Mouse (Mus musculus): Measurements from ENCODE around the gene Fam98c. TPM values are rescaled to one million over a fixed set of nuclear protein-coding genes. Genes with fewer than 3 reads are reported as not detected.
A peak's percentile ranks its signal among the peaks of the same experiment; 100 is the strongest.

Gene Fam98c
- polyA plus RNA-seq, 1 experiment from 2014 or later = 16.5 TPM

DNA sequence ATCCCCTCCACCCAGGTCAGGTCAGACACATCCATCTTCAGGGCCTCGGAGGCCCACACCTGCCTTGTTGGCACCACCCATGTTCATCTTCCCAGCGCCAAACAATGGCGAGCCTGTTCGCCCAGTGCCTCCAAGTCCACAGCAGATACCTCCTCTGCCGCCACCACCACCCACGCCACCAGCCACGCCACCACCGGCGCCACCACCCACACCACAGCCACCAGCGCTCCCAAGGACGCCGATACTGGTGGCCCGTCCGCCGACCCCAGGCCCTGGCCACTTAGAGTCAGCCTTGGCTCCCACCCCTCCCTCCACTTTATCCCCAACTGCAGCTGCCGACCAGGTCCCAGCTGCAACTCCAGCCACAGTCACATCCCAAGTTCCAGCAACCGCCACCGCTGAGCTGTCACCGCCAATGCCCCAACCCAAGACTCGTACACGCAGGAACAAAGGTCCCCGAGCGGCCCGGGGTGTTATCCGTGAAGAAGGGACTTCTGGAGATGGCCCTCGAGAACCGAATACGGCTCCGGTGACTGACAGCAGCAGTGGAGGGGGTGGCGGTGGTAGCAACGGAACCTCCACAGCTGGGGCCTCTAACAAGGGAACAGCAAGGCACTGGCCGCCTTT lies 16.5 kb upstream of the Fam98c start:
- Histone ChIP-seq H3K27me3 (replicated peaks; ENCODE audit: control insufficient read depth, insufficient read depth, low read length) (peaks cover 42% of the 10 kb centered on the region), H3K4me1 (ENCODE audit: control insufficient read depth, insufficient read depth, low read length) (peaks cover 16% of the 10 kb centered on the region), H3K36me3 (ENCODE audit: control insufficient read depth, insufficient read depth, low read length) (peaks cover 49% of the 10 kb centered on the region), H3K4me2 (ENCODE audit: low read depth, low read length) (no peak overlapping the region), H3K27ac (replicated peaks; ENCODE audit: low read depth, low read length) (no peak overlapping the region), H3K9me3 (ENCODE audit: control insufficient read depth, low read length) (no peaks in the 10 kb centered on the region), H3K4me3 (ENCODE audit: low read depth, low read length) (peak overlapping the region; percentile 59; the same call in 1 of the 2 replicates), H3K9ac (ENCODE audit: low read depth, low read length) (no peak overlapping the region)
- ATAC-seq (ENCODE audit: low read depth) (no peak), DNase-seq (ENCODE audit: low spot score) (no peak)
- WGBS = 32% methylated on average over 21 of the region's 32 CpGs

DNA sequence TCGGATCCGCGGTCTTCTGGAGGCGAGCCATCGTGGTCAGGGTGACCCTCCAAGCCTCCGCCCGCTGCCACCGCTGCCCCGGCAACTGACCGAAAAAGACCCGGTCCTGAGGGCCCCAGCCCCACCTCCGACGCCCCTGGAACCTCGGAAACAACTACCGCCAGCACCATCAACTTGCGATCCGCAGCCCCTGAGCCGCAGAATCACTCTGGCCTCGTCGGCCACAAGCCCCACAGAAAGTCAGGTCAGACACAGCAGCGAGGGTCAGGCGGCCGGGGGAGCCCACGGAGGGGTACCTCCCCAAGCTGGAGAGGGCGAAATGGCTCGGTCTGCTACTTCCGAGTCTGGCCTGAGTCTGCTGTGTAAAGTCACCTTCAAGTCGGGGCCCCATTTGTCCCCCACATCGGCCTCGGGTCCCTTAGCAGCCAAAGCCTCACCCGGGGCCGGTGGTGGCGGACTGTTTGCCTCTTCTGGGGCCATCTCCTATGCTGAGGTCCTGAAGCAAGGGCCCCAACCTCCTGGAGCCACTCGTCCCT lies 15.6 kb upstream of the Fam98c start:
- H3K4me2 ChIP-seq (ENCODE audit: low read depth, low read length) = peak overlapping the region; percentile 78
- H3K4me3 ChIP-seq (ENCODE audit: low read depth, low read length) = peak overlapping the region; percentile 59
- H3K36me3 ChIP-seq (ENCODE audit: control insufficient read depth, insufficient read depth, low read length) = peaks cover 42% of the 10 kb centered on the region
- H3K9me3 ChIP-seq (ENCODE audit: control insufficient read depth, low read length) = no peaks in the 10 kb centered on the region
- peaks cover 16% of the 10 kb centered on the region for H3K4me1 ChIP-seq (ENCODE audit: control insufficient read depth, insufficient read depth, low read length)
- no peak overlapping the region for H3K27ac ChIP-seq (replicated peaks; ENCODE audit: low read depth, low read length)
- H3K9ac ChIP-seq (ENCODE audit: low read depth, low read length) = peak overlapping the region; percentile 61
- no peak for DNase-seq (ENCODE audit: low spot score)
- ATAC-seq (ENCODE audit: low read depth) = no peak
- peaks cover 42% of the 10 kb centered on the region for H3K27me3 ChIP-seq (replicated peaks; ENCODE audit: control insufficient read depth, insufficient read depth, low read length)
- WGBS = 9% methylated on average over 18 of the region's 34 CpGs

DNA sequence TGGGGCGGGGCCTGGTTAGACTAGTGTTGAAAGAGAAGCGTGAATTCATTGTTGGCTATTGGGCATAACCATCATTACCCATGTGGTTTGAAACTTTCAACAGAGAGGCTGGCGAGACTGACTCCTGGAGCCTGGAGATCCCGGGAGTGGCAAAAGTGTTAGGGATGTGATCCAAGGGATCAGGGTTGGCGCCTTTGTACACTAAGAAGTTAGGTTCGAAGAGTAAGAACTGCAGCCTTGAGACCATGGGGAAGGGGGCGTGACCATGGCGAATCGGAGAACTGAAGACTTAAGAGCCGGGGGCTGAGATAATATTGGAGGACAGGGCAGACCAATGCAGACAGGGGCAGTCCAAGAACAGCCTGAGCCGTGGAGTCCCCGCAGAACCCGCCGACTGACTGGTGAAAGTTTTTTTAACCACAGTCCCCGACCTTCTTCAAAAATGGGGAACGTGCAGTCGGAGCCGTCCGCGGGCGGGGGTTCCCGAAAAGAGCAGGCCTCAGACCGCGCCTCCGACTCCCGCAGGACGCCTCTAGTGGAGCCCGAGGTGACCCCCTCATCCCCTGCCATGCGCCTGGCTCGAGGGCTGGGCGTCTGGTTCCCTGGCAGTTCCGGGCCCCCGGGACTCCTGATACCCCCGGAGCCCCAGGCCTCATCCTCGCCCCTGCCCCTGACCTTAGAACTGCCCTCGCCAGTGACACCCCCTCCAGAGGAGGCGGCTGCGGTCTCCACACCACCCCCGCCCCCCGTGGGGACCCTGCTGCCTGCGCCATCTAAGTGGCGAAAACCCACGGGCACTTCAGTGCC lies 14.9 kb upstream of the Fam98c start:
- H3K27me3 ChIP-seq (replicated peaks; ENCODE audit: control insufficient read depth, insufficient read depth, low read length) = peaks cover 42% of the 10 kb centered on the region
- DNase-seq (ENCODE audit: low spot score) = peak; percentile 50

DNA sequence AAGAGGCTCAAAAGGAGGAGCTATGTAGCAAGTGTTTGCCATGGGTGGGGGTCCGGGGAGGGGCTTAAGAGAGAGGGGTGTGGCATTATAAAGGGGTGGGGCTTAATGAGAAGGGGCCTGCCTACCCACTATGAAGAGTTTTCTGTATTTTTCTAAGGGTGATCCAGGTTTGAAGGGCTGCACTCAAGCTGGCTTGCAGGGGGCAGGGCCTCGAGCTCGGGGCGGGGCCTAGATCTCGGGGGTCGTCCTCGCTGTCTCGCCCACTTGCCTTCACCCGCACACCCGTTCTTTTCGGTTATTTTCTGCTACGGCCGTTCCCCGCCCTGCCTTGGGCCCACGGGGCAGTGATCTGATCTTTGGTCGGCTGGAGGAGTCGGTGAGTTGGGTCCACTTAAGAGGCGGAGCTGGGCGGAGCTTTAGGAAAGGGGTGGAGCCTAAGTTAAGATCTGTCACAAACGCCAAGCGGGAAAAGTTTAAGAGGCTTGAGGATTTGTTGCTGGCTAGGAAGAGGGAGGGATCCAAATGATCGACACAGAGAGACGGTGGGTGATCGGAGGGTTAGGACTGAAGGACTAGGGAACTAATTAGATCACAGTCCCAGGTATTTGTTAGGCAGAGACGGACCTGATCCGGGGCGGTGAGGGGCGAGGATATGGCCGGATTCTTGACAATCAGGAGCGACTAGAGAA lies 14.2 kb upstream of the Fam98c start, which contains the start of the genes Ggn and Spred3:
Ggn (plus strand) TSS at position 145 of the 689 bp plus-strand sequence.
Spred3 (minus strand) TSS at position 346 of the 689 bp plus-strand sequence.
- Histone ChIP-seq H3K27ac (replicated peaks; ENCODE audit: low read depth, low read length) (peak within 1 kb of the TSS; percentile 49; the same call in 1 of the 2 replicates), H3K9ac (ENCODE audit: low read depth, low read length) (peak within 1 kb of the TSS; percentile 61), H3K36me3 (ENCODE audit: control insufficient read depth, insufficient read depth, low read length) (peaks cover 28% of the 10 kb centered on the region), H3K27me3 (replicated peaks; ENCODE audit: control insufficient read depth, insufficient read depth, low read length) (peaks cover 42% of the 10 kb centered on the region), H3K4me1 (ENCODE audit: control insufficient read depth, insufficient read depth, low read length) (peaks cover 16% of the 10 kb centered on the region), H3K4me3 (ENCODE audit: low read depth, low read length) (peak within 1 kb of the TSS; percentile 59), H3K9me3 (ENCODE audit: control insufficient read depth, low read length) (no peaks in the 10 kb centered on the region), H3K4me2 (ENCODE audit: low read depth, low read length) (peak within 1 kb of the TSS; percentile 78)
- 1% methylated on average over 30 of the region's 30 CpGs for WGBS
- ATAC-seq (ENCODE audit: low read depth) (peak; percentile 76), DNase-seq (ENCODE audit: low spot score) (peak; percentile 88)

More for the DNA sequence above, 14.9 kb upstream of the Fam98c start:
- Histone ChIP-seq H3K9me3 (ENCODE audit: control insufficient read depth, low read length) (no peaks in the 10 kb centered on the region), H3K4me1 (ENCODE audit: control insufficient read depth, insufficient read depth, low read length) (peaks cover 16% of the 10 kb centered on the region), H3K9ac (ENCODE audit: low read depth, low read length) (peak overlapping the region; percentile 61), H3K4me3 (ENCODE audit: low read depth, low read length) (peak overlapping the region; percentile 59), H3K36me3 (ENCODE audit: control insufficient read depth, insufficient read depth, low read length) (peaks cover 36% of the 10 kb centered on the region), H3K4me2 (ENCODE audit: low read depth, low read length) (peak overlapping the region; percentile 78), H3K27ac (replicated peaks; ENCODE audit: low read depth, low read length) (no peak overlapping the region; the same call in 1 of the 2 replicates)
- 2% methylated on average over 38 of the region's 43 CpGs for WGBS
- no peak for ATAC-seq (ENCODE audit: low read depth)

DNA sequence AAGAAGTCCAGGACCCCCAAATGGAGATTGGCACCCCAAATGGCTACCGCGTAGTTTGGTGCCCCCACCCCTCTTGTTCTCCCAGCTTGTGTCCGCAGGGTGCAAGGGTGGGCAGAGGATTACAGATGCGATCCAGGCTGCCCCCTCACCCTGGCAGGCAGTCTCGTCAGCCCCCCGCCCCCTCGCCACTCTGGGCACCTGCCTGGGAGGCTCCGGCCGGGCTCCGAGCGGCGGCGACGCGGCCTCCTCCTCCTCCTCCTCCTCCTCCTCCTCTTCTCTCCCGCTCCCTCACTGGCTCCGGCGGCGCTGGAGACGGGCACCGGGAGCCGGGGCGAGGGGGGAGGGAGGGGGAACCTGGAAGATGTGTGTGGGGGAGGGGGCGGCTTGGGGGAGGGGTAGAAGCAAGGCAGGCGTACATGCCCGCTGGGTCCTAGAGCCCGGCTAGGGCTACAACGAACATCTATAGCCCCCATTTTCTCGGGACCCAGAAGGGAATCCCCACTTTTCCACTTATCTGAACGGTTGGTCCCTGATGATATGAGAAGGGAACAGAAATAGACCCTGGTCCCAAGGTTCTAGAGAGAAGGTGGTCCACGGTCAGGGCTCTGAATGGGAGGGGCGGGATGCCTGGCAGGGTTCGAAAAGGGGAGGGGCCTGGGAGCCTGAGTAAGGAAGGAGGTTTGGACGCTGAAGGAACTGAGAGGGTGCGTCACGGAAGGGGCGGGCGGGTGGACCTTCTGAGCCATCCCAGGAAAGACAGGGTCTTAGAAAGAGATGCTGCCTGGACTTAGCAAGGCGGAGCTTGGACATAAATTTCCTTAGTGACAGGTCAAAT lies 13.4 kb upstream of the Fam98c start:
- Histone ChIP-seq H3K36me3 (ENCODE audit: control insufficient read depth, insufficient read depth, low read length) (peaks cover 21% of the 10 kb centered on the region), H3K27ac (replicated peaks; ENCODE audit: low read depth, low read length) (peak overlapping the region; percentile 49; the same call in 1 of the 2 replicates), H3K4me2 (ENCODE audit: low read depth, low read length) (peak overlapping the region; percentile 78), H3K9me3 (ENCODE audit: control insufficient read depth, low read length) (no peaks in the 10 kb centered on the region), H3K9ac (ENCODE audit: low read depth, low read length) (peak overlapping the region; percentile 61), H3K27me3 (replicated peaks; ENCODE audit: control insufficient read depth, insufficient read depth, low read length) (peaks cover 35% of the 10 kb centered on the region), H3K4me1 (ENCODE audit: control insufficient read depth, insufficient read depth, low read length) (peaks cover 16% of the 10 kb centered on the region), H3K4me3 (ENCODE audit: low read depth, low read length) (peak overlapping the region; percentile 59)
- peak; percentile 93 for DNase-seq (ENCODE audit: low spot score)
- under 1% methylated on average over 28 of the region's 39 CpGs for WGBS
- ATAC-seq (ENCODE audit: low read depth) = peak; percentile 89

DNA sequence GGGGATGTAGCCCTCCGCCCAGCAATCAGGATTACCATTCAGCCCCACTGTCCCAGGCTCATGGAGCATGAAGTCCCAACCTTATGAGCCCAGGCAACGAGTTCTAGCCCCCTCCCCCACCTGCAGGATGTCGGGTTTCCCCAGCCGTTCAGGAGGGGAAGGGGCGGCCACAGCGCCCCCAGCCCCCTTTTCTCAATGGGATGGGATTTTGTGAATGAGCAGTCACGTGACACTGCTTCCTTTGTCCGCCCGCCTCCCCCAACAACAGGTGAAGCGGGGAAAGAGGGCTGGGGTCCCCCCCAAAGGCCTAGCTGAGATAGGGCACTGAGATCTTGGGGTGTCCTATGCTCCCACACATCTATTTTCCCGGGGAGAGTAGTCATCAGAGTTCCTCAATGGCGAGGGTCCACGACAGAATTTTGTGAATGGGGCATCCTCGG lies 12.8 kb upstream of the Fam98c start:
- no peaks in the 10 kb centered on the region for H3K9me3 ChIP-seq (ENCODE audit: control insufficient read depth, low read length)
- no peak for ATAC-seq (ENCODE audit: low read depth)
- H3K4me3 ChIP-seq (ENCODE audit: low read depth, low read length) = peak overlapping the region; percentile 59
- peaks cover 14% of the 10 kb centered on the region for H3K36me3 ChIP-seq (ENCODE audit: control insufficient read depth, insufficient read depth, low read length)
- H3K4me1 ChIP-seq (ENCODE audit: control insufficient read depth, insufficient read depth, low read length) = peaks cover 16% of the 10 kb centered on the region
- peak overlapping the region; percentile 78 for H3K4me2 ChIP-seq (ENCODE audit: low read depth, low read length)
- H3K27me3 ChIP-seq (replicated peaks; ENCODE audit: control insufficient read depth, insufficient read depth, low read length) = peaks cover 28% of the 10 kb centered on the region
- DNase-seq (ENCODE audit: low spot score) = no peak
- WGBS = 1% methylated on average over 12 of the region's 14 CpGs
- peak overlapping the region; percentile 61 for H3K9ac ChIP-seq (ENCODE audit: low read depth, low read length)
- peak overlapping the region; percentile 49; the same call in 1 of the 2 replicates for H3K27ac ChIP-seq (replicated peaks; ENCODE audit: low read depth, low read length)

DNA sequence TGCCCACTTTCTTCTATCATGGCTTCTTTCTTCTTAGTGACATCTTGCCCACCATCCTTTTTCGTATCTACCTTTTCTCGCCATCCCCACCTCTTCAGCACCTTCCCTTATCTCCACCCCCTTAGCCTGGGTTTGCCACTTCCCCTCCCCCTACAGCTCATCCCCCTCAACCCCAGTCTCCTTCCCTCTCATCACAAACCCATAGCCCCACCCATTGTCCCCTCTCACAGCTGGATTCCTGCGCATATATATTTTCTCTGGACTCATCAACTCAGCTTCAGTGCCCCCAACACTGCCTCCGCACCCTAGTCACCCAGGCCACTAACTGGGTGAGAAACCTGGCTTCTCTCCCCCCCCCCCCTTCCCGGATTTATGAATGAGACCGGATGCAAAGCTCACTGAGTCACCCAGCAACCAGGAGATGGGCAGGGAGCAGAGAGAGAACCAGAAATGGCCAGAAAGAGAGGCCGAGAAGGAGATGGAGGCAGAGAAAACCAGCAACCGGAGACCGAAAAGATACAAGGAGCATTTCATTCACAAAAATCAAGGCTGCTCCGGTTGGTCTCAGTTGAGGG lies 12.2 kb upstream of the Fam98c start:
- peaks cover 16% of the 10 kb centered on the region for H3K4me1 ChIP-seq (ENCODE audit: control insufficient read depth, insufficient read depth, low read length)
- DNase-seq (ENCODE audit: low spot score) (no peak), ATAC-seq (ENCODE audit: low read depth) (no peak)
- peaks cover 8% of the 10 kb centered on the region for H3K36me3 ChIP-seq (ENCODE audit: control insufficient read depth, insufficient read depth, low read length)
- peak overlapping the region; percentile 61 for H3K9ac ChIP-seq (ENCODE audit: low read depth, low read length)
- H3K4me2 ChIP-seq (ENCODE audit: low read depth, low read length) = peak overlapping the region; percentile 78
- 8% methylated on average over 10 of the region's 10 CpGs for WGBS
- peak overlapping the region; percentile 49 for H3K27ac ChIP-seq (replicated peaks; ENCODE audit: low read depth, low read length)
- H3K4me3 ChIP-seq (ENCODE audit: low read depth, low read length) = peak overlapping the region; percentile 59
- peaks cover 22% of the 10 kb centered on the region for H3K27me3 ChIP-seq (replicated peaks; ENCODE audit: control insufficient read depth, insufficient read depth, low read length)
- no peaks in the 10 kb centered on the region for H3K9me3 ChIP-seq (ENCODE audit: control insufficient read depth, low read length)
